Mouse (Mus musculus) stomach, embryonic 15.5 days (tissue): ENCODE data around the gene Anapc5. TPM values are rescaled to one million over a fixed set of nuclear protein-coding genes. Genes with fewer than 3 reads are reported as not detected.

Experiments used
- ATAC-seq: fragments of 200-750 bp; cut with Nextera tagmentation; 2 replicates; pipeline ENCODE4 v1.8.0; 2017; ENCODE audit warnings: low read depth, moderate number of reproducible peaks, moderate TSS enrichment; ENCODE audit not compliant: insufficient read depth, low FRiP score
- H3K27ac ChIP-seq: fragments of 300-500 bp; sonication (generic); 2 replicates; pipeline ENCODE4 v1.5.1; 2015; ENCODE audit warnings: mild to moderate bottlenecking, inconsistent platforms
- H3K27me3 ChIP-seq: fragments of 300-500 bp; sonication (generic); replicated peaks from 2 replicates; pipeline ENCODE4 v1.6.1; 2015; ENCODE audit warnings: inconsistent platforms
- H3K36me3 ChIP-seq: fragments of 300-500 bp; sonication (generic); 2 replicates; pipeline ENCODE4 v1.6.1; 2015; ENCODE audit warnings: inconsistent platforms
- H3K4me1 ChIP-seq: fragments of 300-500 bp; sonication (generic); 2 replicates; pipeline ENCODE4 v1.6.1; 2015; ENCODE audit warnings: inconsistent platforms
- H3K4me2 ChIP-seq: fragments of 300-500 bp; sonication (generic); 2 replicates; pipeline ENCODE4 v1.6.1; 2015; ENCODE audit warnings: mild to moderate bottlenecking, inconsistent platforms
- H3K4me3 ChIP-seq: fragments of 300-500 bp; sonication (generic); replicated peaks from 2 replicates; pipeline ENCODE4 v1.5.1; 2015; ENCODE audit warnings: inconsistent platforms
- H3K9ac ChIP-seq: fragments of 300-500 bp; sonication (generic); 2 replicates; pipeline ENCODE4 v1.6.1; 2015; ENCODE audit warnings: inconsistent platforms
- H3K9me3 ChIP-seq: fragments of 300-500 bp; sonication (generic); 2 replicates; pipeline ENCODE4 v1.6.1; 2016; ENCODE audit warnings: inconsistent platforms
- WGBS: fragments of 180-500 bp; shearing (Covaris S2); methylation state at CpG from one replicate; pipeline ENCODE4 v1.1.7; 2015; 5-methylcytosine and 5-hydroxymethylcytosine counted together
- polyA plus RNA-seq: library from polyadenylated mRNA; unstranded; fragments of >200 nt; fragmentation: Nextera tagmentation; extraction: Ambion mirVana; gene quantifications from 2 replicates; pipeline ENCODE4 v1.2.1, GENCODE M21; 2015

Anapc5 gene
- polyA plus RNA-seq, 1 experiment from 2014 or later, result 384 TPM

DNA sequence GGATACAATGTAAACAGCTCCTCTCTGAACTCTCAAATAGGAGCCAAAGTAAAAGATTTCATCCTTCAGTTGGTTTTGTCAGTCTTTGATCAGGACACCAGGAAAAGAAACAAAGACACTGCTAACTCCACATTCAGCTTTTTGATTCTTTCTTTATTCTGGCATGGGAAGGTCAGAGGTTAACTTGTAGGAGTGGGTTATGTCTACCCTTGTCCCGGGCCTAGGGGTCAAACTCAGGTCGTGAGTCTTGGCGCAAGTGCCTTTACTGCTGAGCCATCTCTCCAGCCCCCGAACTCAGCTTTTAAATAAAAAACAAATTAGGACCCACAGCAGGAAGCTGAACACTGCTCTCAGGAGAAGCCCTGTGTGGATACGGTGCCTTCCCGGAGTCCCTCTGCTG is 65.0 kb downstream of the Anapc5 start:
- Histone ChIP-seq H3K4me3 (no peak overlapping the region), H3K9ac (no peak overlapping the region), H3K36me3 (peaks cover 7% of the 10 kb centered on the region; the same call in 1 of the 2 replicates), H3K27ac (no peak overlapping the region), H3K4me2 (no peak overlapping the region), H3K9me3 (no peaks in the 10 kb centered on the region), H3K4me1 (no peaks in the 10 kb centered on the region), H3K27me3 (no peaks in the 10 kb centered on the region)
- WGBS, result 72% methylated on average over 6 of the region's 6 CpGs
- ATAC-seq, result no peak

DNA sequence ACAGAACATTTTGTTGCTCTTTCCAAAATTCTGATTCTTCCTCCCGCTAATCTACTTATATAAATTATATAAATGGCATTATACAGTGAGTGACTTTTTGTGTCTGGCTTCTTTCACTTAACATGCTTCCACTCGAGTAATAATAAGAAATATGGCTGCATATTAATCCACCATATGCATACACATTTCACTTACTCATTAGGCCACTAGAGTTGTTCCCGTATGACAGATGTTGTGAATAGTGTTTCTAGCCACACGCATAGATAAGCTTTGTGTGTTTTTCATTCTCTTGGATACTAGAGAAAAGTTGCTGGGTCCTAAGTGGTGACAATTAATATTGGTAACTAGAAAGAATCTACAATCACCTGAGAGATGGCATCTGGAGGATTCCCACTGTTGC is 65.5 kb downstream of the Anapc5 start:
- 96% methylated on average over 4 of the region's 4 CpGs for WGBS
- no peak for ATAC-seq
- Histone ChIP-seq H3K4me2 (no peak overlapping the region), H3K9ac (no peak overlapping the region), H3K27ac (no peak overlapping the region), H3K9me3 (no peaks in the 10 kb centered on the region), H3K4me1 (no peaks in the 10 kb centered on the region), H3K36me3 (peaks cover 7% of the 10 kb centered on the region; the same call in 1 of the 2 replicates), H3K4me3 (no peak overlapping the region), H3K27me3 (no peaks in the 10 kb centered on the region)

DNA sequence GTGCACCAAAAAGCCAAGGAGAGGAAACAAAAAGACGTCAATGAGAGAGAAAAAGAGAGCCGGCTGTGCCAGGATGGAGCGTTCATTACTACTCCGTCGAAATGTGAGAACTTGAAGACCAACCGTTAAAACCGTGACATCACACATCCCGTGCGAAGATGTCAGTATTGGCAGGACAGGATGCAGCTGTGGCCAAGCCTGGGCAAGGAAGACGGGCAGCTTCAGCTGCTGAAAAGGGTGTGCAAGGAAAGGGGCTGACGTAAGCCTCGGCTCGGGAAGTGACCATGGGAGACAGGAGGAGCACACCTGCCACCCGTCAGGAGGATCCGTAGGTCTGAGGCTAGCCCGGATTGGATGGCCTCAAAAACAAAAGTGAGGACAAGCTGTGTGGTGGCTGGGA is 66.7 kb downstream of the Anapc5 start:
- no peak overlapping the region for H3K4me2 ChIP-seq
- no peak for ATAC-seq
- no peaks in the 10 kb centered on the region for H3K4me1 ChIP-seq
- no peaks in the 10 kb centered on the region for H3K27me3 ChIP-seq
- no peak overlapping the region for H3K9ac ChIP-seq
- WGBS, result 78% methylated on average over 16 of the region's 16 CpGs
- H3K4me3 ChIP-seq, result no peak overlapping the region
- H3K27ac ChIP-seq, result no peak overlapping the region
- H3K36me3 ChIP-seq, result peaks cover 7% of the 10 kb centered on the region; the same call in 1 of the 2 replicates
- no peaks in the 10 kb centered on the region for H3K9me3 ChIP-seq

DNA sequence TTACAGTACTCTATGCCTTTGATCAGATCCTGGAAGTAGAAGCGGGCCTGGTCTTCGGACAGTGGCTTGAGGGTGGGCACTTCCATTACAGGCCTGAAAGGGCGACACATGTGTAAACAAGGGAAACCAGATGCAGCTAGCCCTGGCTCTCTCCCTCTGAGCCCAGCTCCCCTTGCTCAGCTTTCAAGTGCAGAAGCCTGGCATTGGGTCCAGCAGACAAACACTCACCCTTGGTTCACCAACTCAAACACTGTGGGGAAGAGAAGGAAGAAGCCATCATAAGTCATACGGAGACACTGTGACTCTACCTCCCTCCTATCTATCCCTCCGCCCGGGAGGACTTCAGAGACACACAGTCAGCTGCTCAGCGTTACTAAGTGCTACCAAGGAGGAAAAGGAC is 73.2 kb downstream of the Anapc5 start:
- no peak overlapping the region for H3K4me2 ChIP-seq
- ATAC-seq, result no peak
- no peak overlapping the region for H3K4me3 ChIP-seq
- peaks cover 9% of the 10 kb centered on the region; the same call in 1 of the 2 replicates for H3K36me3 ChIP-seq
- no peak overlapping the region for H3K9ac ChIP-seq
- 71% methylated on average over 7 of the region's 7 CpGs for WGBS
- no peaks in the 10 kb centered on the region for H3K9me3 ChIP-seq
- H3K4me1 ChIP-seq, result no peaks in the 10 kb centered on the region
- no peak overlapping the region for H3K27ac ChIP-seq
- H3K27me3 ChIP-seq, result no peaks in the 10 kb centered on the region

DNA sequence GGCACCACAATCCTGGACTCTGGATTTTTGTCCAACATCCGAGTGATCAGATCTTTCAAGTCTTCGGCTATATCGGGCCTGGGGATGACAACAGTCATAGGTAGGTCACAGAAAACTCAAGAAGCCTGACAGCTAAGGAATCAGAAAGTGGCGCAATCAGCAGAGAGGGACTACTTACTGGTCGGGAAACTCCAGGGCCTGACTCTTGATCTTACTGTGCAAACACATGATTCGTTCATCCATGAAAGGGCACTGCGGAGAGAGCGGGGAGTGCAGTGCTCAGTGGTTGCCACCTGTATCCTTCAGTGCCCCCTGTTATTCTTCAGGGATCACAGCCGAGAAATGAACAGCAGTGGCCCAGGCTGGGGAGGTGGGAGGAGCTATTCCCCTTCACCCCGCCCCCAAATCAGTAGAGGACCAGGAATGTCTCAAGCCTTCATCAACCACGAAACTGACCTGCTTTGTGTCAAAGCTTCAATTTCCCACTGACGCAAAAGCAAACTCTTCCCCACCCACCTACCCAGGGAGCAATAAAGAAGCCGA is 77.2 kb downstream of the Anapc5 start:
- H3K27me3 ChIP-seq, result no peaks in the 10 kb centered on the region
- H3K4me3 ChIP-seq, result no peak overlapping the region
- no peak overlapping the region for H3K27ac ChIP-seq
- no peak for ATAC-seq
- WGBS, result 79% methylated on average over 13 of the region's 13 CpGs
- H3K36me3 ChIP-seq, result peaks cover 13% of the 10 kb centered on the region; the same call in 1 of the 2 replicates
- H3K4me1 ChIP-seq, result no peaks in the 10 kb centered on the region
- H3K9me3 ChIP-seq, result no peaks in the 10 kb centered on the region
- H3K4me2 ChIP-seq, result no peak overlapping the region
- no peak overlapping the region for H3K9ac ChIP-seq

Other genes with a start within 250 kb of the Anapc5 start
- 36.2 and 37.2 TPM in 2 replicates for gene Ift81, start 206.8 kb downstream of the Anapc5 start, polyA plus RNA-seq
- 2.7 and 3.4 TPM in 2 replicates for gene P2rx7, start 177.4 kb downstream of the Anapc5 start, polyA plus RNA-seq
- gene P2rx4, start 113.8 kb downstream of the Anapc5 start, polyA plus RNA-seq, result 26.9 and 27.9 TPM in 2 replicates
- gene Camkk2, start 41.9 kb downstream of the Anapc5 start, polyA plus RNA-seq, result 23.2 and 25.2 TPM in 2 replicates
- gene Rnf34, start 28.7 kb upstream of the Anapc5 start, polyA plus RNA-seq, result 28.4 and 32.7 TPM in 2 replicates
- 29.6 and 31.7 TPM in 2 replicates for gene Kdm2b, start 168.5 kb upstream of the Anapc5 start, polyA plus RNA-seq
- 20.0 and 20.3 TPM in 2 replicates for gene Orai1, start 193.7 kb upstream of the Anapc5 start, polyA plus RNA-seq
- 0.54 TPM in 1 of 2 replicates, not detected in the other for gene Morn3, start 225.7 kb upstream of the Anapc5 start, polyA plus RNA-seq
- gene Tmem120b, start 247.1 kb upstream of the Anapc5 start, polyA plus RNA-seq, result 12.9 and 14.2 TPM in 2 replicates